Mouse (Mus musculus): ENCODE results near the gene Gatad2a.

- no peak for TF ChIP-seq CTCF (IDR thresholded peaks at IDR 0.05; ENCODE audit: borderline replicate concordance, insufficient read depth, low read length)
- no peak for TF ChIP-seq POLR2A (IDR thresholded peaks at IDR 0.05; ENCODE audit: low read depth, low read length)
Observed at GRCm38 (mm10) chr8:70026151-70026550, 30.0 kb upstream of the Gatad2a start.
